Mouse (Mus musculus) yolk sac, embryonic 10.5 days (tissue): Measurements from ENCODE around the gene Pitpnm2.

Experiments used
- DNase-seq: peaks from one replicate; pipeline ENCODE4 v3.0.0-alpha.2; 2017; ENCODE audit warnings: low spot score

The Pitpnm2 gene

DNA sequence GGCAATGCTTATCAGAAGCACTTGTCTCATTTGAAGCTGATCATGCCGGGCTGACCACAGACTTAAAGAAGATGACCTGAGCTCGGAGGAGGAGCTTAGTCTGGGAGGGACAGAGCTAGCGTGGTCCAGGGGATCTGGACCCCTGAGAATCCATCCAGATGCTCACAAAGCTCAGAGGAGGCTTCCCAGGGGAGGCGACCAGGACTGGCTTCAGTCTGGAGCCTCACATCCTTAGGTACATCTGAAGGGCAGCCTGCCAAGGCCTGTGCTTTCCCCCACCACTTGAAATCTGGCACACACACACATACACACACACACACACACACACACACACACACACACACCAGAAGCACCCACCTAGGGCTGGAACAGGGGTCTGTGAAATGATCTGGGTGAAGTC is 47.5 kb downstream of the Pitpnm2 start:
- no peak for DNase-seq

DNA sequence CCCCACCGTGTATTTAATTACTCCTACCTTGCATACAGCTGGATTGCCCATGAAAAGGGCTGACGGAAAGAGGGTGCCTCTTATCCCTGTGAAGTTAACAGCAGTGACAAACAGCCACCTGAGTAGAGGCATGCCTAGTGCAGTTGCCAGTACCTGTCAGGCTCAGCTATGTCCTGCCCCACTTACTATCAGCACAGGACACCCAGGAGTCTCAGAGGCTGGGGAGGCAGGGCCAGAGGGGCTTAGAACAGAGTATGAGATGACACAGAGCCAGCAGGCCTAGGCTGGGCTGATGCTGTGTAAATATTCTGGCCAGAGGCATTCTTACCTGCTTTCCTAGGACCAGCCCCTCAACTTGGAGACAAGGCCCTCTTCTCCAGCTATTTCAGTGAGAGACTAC is 48.0 kb downstream of the Pitpnm2 start:
- DNase-seq, result no peak

DNA sequence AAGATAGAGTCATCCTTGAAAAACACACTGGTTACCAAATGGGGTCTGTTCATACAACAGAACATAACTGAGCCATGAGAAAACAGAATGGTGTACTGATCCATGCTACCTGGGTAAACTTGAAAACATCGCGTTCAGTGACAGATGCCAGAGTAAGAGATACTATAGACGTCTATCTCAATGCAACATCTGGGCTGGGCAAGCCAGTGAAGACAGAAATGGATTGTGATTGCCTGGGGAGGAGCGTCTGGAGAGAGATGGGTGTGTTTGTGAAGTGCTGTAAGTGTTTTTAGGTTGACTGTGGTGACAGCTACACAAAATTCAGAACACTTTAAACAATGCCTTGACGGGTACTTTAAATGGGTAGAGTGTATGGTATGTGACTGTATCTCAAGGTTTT is 48.7 kb downstream of the Pitpnm2 start:
- DNase-seq, result no peak

DNA sequence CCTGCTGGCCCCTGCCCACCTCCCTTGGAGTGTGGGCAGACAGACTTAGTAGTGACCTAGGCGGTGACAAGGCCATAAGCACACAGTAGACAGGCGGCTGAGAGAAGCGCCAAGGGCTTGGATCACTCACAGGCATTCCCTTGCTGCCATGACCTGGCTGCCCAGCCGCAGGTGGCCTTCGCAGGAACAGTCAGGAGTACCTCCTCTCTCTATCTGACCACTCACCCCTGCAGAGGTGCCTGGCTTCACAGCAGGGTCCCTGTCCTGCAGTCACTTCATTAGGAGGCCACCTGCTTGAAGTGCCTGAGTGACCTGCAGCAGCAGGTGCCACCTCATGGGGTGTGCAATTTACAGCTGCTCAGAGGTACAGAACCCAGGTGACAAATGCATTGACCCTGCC is 50.4 kb downstream of the Pitpnm2 start:
- DNase-seq, result no peak

DNA sequence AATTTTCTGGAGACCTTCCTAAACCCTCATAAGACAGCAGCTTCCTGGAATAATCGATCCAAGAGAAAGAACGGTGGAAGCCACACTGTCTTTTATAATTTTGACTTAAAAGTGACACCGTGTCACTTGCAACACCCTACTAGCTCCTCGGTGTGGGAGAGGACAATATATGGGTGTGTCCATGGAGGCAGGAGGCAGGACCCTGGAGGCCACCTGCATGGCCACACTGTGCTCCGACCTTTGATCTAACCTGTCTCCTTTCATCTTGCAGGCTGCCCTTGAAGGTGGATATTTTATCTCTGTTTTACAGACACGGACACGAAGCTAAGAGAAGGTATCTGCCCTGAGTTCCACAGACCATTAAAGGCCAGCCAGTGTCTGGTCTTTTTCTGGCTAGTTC is 51.1 kb downstream of the Pitpnm2 start:
- peak; percentile 46 for DNase-seq

DNA sequence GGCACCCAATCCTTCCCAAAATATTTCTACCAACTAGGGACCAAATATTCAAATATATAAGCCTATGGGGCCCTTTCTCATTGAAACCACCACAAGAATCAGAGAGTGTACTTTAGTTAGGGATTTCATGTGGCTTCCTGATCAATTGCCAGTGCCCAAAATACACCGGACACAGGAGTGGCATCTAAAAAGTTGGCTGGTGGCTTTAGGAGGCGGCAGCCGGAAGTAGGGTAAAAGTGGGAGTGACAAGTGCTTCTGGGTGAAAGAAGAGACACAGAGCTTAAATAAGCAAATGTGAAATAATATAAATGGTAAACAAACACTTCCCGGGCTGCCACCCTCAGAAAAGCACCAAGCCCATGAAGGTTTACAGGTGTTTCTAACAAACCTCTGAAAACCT is 53.5 kb downstream of the Pitpnm2 start:
- no peak for DNase-seq

DNA sequence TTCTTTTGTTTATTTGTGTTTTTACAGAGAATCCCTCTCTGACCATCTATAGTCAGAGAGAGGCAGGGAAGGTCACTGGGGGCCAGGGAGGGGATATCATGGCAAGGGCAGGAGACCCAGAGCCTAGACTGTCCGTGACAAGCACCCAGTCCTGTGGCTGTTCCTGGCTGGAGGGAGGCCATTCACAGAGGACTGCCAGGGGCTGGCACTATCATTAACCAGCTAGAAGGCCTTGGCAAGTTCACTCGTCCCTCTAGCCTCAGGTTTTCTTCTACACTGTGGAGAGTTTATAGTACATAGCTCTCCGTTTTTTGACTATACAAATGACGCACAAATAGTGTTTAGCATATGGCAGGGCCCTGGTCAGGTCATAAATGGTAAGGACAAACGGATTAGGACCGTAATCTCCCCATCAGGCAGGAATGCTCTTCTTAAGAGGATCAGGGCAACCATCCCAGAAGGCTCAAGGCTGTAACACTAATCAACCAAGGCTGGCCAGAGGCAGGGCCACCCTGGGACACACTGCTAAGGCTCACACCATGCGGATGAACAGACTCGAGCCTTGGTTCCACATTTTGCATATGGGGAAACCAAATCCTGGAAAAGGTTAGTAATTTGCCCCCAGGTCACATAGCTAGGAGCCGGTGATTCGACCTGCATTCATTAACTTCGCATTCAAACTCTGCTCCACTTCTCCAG is 55.0 kb downstream of the Pitpnm2 start:
- DNase-seq, result no peak

DNA sequence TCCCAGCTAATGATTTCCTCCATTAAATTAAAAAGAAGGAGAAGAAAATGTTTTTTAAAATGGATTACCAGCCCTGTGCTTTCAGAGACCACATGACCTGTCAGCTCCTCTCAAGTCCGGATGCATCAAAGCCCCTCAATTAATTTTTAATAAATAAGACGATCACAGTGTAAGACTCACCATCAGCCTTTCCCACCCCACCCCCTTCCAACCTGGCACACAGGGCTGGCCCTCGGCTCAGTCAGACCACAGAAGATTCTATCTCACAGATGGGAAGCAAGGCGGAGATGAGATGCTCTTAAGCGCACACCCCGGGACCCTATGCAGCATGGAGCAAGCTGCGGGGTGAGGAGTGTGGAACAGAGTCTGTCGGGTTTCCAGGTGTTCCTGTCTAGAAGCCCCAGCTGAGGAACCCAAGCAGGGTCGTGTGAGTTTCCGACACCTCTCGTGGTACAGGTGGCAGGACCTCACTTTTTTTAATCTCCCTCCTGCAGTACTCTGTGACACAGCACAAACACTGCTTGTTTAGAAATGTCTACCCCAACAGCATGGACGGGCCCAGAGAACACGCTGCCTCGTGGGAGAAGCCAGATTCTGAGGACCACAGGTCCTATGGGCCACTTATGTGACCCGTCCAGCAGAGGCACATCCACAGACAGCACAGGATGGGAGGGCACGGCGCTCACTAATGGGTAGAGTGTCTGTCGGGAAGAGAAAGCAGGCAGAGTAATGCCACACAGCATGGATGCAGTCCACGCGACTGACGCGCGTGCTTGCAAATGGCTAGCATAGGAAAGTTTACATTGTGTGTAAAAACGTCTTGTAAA is 56.1 kb downstream of the Pitpnm2 start:
- DNase-seq, result no peak

DNA sequence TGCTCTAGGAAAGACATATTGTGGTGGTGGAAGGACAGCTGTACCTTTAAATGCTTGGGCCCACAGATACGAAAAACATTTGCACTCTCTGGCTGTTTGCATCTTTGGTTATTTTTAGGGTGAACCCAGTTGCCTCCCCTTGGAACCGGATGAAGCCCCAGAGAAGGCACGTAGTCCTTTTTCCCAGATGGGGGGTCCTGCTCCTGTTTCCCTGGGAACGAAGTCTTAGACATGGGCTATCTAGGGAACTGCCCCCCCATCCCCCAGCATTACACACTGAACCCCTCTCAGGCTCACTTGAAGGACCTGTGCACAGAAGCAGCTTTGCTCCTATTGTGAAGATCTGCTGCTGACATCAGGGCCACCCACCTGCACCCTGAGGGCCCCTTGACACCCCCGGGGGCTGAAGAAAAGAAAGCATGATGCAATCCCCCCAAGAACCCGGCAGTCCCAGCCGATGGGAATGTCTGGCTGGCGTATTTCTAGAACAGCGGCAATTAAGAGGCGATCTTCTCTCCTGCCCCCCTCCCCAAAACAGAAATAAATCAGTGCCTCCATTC is 56.8 kb downstream of the Pitpnm2 start:
- no peak for DNase-seq

DNA sequence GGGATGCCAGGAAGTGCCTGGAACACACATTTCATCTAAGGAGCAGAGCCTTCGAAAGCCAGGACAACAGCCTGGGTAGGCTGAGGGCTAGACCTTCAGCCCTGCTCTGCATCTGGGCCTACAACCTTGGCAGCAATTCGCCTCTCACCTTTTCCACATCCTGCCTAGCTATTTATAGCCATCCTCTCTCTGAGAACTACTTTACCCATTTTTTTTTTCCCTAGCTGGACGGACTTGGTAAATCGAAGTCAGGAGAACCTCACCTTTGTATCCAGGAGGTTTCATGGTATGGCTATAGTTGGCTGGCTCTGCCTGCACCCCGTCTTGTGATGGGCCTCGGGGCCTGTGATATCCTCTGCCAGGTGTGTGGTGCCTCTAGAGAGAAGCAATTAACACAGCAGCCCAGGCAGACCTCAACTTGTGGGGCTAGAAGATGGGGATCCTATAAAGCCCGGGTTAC is 57.3 kb downstream of the Pitpnm2 start:
- DNase-seq, result no peak

DNA sequence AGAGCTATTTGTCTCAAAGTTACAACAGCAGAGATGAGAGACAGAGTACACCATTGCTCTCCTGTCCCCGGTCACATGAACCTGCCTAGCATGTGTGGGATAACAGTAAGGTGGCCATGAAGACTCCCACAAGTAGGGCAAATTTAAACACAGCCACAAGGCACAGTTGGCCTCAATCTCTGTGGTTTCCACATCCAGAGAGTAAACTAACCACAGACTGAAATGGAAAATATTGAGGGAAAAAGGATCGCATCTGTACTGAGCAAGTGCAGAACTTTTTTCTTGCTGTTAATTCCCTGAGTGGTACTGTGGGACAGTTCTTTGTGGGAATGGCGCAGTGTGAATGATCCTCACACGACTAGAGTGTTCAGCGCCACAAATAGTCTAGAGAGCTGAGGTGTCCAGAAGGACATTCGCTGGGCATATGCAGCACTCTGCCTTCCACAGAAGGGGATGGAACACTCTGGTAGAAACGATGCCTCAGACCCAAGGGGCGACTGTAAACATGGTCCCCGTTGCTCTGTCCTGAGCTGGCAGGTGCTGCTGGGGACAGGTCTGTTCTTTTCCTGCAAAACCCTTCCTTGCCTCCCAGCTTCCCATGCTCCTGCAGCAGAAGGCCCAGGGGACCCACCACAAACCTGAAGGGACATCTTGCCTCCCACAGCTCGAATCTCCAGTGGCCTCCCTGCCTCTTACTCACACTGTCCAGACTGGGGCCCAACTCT is 59.3 kb downstream of the Pitpnm2 start:
- DNase-seq, result no peak

DNA sequence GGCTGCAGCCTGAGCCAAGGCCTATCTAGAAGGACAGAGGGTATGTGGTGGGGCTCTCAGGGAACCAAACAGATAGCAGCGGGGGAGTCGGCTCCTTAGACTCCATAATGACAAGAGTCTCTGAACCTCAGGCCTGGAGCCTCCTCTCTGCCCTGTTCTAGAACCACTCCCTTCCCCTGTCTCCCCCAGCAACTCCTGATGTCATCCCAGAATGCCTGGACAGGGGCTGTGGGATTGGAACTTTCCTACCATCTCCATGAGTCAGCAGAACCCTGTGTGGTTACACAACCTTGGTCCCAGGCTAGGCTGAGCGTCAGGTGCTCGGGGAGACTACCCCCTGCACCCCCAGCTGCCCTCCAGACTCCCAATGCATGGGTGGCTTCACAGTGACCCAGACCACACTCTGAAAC is 60.0 kb downstream of the Pitpnm2 start:
- DNase-seq, result no peak

DNA sequence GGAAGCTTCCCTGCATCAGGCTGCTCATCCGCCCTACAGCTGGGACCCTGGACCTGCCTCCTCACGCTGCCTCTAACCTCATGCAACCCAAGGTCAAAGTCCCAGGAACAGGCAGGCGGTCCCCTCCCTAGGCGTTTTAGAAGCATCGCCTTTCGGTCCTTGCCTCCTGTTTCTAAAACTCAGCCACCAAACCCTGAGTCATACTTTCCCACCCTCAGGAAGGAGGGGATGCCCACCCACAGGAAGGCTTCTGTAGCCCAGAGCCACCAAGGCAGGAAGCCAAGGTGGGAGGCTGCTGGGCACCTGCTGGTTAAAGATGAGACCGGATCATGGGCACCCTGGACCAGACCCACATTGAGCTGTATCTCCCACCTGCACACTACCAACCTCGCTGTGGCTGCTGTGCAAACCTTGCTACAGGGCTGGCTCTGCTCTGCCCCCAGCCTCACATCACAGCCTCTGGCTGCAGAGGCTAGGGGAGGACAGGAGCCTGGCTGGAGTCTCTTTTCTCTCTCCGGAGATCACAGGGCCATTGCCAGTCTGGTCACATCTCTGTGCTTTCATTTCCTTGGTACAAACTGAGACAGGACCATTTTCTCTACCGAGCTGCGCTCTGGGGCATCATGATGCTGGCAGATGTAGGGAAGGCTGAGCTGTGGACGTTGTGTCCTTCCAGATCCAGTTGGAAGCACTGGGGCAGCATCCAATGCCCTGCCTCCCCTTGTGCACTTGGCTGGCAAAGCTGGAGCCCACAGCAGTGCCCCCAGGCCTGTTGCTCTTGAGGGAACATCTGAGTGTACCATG is 61.9 kb downstream of the Pitpnm2 start:
- no peak for DNase-seq

DNA sequence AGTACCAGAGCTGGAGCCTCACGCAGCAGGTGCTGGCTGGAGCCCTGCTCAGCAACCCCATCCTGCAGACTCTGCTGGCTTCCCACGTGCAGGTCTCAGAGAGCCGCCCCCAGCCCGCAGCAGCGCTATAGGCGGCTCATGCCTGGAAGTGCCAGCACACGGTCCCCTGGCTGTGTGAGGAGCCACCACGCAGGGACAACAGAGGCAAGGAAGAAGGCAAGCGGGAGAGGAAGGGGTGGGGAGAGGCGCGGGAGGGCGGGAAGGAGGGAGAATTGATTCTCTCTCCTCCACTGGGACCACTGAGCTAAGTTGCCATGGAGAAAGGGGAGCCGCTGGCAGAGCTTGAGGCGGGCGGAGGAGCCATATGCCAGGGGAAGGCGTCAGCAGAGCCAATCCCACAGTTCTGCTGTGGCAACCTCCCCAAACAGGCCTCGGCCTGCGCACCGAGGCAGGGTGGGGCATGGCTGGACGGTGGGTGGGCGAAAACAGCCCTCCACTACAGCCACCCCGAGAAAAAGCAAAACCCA is 62.5 kb downstream of the Pitpnm2 start:
- no peak for DNase-seq

DNA sequence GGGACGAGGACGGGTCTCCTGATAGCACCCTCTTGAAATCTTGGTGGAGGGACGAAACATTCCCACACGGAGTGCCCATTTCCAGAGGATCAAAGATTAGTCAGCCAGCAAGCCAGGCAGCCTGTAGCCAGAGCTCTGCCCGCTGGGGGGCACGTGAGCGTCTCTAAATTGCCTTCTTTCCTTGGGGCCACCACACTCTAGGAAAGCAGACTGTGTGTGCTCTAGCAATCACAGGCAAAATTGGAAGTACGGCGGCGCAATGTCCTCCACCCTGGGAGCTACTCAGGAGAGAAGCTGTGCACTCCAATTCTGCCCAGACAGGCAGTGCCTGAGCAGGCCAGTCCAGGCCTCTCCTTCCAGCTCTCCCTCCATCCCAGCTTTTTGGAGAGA is 63.1 kb downstream of the Pitpnm2 start:
- DNase-seq, result no peak

DNA sequence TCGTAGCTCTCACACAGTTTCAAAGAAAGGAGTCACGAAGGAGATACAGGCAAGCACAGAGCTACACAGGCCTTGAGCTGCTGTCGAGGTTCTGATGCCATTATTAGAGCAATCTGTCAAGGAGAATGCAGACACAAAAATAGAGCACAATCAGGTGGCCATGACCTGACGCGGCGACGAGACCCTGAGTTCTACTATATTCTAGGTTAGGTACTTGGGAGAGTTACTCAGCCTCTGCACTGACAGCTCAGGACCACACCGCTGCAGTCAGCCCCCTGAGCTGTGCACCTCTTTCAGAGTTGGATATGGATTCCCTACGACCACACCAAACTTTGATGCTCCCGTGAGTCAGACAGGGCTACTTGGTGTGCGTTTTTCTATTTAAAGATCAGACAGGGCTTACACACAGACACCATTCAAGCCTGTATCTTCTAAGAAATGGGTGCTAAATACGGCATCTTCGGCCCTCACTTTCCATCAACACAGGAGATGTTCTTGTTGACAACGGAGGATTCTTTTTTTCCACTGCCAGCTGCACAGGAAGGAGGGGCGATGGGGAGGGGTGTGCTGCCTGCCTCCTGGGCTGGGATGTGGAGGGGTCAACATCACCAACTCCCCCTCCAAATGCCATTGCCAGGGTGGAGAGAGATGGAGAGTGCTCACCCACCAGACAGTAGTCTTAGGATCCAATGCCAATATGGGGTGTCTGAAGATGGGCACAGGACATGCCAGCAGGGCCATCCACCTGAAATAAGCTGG is 63.7 kb downstream of the Pitpnm2 start:
- DNase-seq, result no peak

DNA sequence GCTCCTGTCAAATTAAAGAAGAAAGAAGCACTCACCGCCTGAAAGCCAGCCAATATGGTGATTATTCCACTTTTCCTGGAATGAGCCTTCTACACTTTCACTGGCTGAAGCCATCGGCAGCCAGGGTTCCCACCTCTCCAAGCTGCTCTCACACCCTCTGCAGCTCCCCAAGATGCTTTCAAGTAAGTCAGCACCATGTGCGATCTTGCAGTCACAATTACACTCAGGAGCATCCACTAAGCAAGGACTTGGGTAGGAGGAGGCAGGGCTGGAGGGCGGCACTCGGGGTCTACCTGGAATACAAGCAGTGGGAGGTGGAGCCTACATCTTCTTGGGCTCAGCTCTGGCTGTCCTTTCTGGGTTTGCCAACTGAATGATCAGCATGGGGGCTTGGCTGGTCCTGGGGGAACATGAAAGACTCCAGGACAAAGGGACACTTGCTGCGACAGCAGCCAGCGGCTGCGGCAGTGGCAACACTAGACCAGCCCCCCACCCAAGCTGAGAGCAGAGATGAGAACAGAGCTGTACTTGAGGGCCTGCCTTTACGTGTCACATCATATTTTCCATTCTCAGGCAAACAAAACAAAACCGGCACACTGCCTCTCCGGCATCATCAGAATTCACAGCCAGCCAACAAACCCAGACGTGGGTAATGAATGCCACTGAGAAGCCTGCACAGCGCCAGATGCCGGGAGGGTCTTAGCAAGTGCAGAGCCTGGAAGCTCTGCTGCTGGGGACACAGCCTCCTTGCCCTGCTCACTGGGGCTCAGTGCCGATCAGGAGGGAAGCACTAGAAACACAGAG is 64.5 kb downstream of the Pitpnm2 start:
- no peak for DNase-seq

DNA sequence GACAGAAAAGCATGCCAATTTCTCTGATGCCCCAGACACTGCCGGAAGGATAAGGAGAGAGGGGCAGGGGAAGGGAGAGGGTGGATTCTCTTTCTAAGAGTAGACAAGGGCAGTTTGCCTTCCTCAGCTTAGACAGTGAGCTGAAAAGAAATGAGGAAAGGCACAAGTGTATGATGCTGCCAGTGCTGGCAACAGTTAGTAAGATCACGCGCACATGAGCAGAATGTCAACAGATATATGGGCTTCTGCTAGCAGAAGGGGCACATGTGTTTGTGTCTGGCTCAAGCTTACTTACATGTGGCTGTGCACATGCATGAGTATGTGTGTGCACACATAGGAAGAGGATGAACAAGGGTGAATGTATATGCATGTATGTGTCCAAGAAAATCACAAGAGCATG is 65.4 kb downstream of the Pitpnm2 start:
- DNase-seq, result no peak

DNA sequence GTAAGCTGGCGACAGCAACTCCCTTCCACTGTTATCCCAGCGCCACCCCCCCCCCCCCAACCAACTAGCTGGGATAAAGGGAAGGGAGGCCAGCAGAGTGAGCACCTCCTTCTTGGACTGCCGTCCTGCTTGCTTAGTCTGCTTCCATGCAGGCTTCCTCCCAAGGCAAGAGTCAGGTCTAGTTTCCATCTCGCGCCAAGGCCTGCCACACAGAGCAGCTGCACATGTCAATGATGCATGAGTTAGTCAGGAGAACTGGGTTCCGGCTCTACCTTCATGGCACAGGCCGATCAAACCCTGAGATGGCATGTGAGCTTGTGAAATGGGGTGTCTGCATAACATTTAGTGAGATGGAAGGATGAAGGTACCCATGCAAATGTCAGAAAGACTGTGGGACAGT is 66.9 kb downstream of the Pitpnm2 start:
- no peak for DNase-seq

DNA sequence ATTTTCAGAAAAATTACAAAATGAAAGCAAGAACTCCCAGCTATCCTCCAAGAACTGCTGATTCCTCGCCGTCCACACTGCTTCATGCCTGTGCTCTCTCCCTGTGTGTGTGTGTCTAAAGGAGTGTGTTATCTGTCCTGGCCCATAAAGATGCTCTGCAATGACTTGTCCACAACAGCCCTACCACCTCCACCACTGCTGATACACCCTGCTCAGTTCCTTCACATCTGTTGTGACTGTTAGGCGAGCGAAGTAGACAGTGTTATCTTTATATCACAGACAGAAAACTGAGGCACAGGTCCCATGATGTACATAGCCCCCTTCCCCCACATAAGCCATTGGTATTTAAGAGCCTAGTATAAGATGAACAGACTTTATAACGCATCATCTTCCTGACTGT is 67.5 kb downstream of the Pitpnm2 start:
- no peak for DNase-seq
